Mouse (Mus musculus) urinary bladder, postnatal 0 days (tissue): ENCODE measurements around the gene Prpf8. TPM values are rescaled to one million over a fixed set of nuclear protein-coding genes. Genes with fewer than 3 reads are reported as not detected.

Source experiments
- microRNA counts: library from miRNA; unstranded; fragments of <30 nt; microRNA quantifications from one replicate; lab custom pipeline; 2016
- microRNA-seq: library from miRNA; unstranded; fragments of <30 nt; microRNA quantifications from one replicate; pipeline ENCODE4, GENCODE M21; 2016
- polyA plus RNA-seq: library from polyadenylated mRNA; unstranded; fragments of >200 nt; fragmentation: Nextera tagmentation; extraction: Ambion mirVana; gene quantifications from 2 replicates; pipeline ENCODE4 v1.2.1, GENCODE M21; 2015

Gene Prpf8
- 18.4 and 19.3 TPM in 2 replicates for polyA plus RNA-seq

DNA sequence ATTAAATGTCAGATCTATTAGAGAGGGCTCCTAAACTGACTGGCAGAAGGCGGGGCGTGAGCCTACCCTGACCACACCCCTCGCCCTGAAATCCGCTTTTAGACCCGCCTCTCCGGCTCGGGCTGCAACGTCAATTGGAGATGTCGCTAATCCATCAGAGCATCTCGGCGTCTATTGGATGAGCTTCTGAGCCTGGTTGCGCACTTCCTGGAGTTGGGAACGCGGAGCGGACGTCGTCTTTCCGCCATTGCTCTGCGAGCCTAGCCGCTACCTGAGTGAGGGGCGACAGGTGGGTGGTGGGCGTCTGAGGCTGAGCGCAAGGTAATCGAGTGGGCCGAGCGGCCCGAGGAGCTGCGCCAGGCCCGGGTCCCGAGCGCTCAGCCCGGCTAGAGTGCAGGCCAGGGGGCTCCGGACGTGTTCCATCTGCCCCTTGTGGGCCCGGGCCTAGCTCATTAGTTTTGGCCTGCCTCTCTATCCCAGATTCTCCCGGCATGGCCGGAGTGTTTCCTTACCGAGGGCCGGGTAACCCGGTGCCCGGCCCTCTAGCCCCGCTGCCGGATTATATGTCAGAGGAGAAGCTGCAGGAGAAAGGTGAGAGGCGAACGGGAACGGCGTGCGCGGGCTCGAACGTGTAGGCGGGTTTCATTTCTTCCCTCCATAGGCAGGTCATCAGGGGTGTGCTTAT lies at the start of gene Prpf8:
Gene Prpf8, plus strand, starts transcription at position 216 of the 685 bp plus-strand sequence.

DNA sequence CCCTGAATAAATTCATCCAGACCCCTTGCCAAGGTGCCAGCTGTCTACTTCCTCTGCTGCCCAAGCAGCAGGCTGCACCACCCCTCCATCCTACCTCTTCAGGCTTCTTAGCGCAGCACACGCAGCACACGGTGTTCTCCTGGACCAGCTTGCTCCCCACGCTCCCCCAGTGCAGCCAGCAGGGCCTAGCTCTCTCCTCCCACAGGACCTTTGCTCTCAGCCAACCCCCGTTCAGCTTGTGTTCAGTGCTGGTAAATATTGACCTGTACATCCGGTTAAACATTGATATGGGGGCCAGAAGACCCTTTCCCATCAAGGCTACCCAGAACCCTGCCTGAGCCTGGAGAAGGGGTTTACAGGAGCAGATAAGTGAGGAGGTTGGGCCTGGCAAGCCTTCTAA lies 47.3 kb upstream of the Prpf8 start, which contains the start of gene Serpinf2:
Gene Serpinf2, minus strand, starts transcription at position 229 of the 400 bp plus-strand sequence.

DNA sequence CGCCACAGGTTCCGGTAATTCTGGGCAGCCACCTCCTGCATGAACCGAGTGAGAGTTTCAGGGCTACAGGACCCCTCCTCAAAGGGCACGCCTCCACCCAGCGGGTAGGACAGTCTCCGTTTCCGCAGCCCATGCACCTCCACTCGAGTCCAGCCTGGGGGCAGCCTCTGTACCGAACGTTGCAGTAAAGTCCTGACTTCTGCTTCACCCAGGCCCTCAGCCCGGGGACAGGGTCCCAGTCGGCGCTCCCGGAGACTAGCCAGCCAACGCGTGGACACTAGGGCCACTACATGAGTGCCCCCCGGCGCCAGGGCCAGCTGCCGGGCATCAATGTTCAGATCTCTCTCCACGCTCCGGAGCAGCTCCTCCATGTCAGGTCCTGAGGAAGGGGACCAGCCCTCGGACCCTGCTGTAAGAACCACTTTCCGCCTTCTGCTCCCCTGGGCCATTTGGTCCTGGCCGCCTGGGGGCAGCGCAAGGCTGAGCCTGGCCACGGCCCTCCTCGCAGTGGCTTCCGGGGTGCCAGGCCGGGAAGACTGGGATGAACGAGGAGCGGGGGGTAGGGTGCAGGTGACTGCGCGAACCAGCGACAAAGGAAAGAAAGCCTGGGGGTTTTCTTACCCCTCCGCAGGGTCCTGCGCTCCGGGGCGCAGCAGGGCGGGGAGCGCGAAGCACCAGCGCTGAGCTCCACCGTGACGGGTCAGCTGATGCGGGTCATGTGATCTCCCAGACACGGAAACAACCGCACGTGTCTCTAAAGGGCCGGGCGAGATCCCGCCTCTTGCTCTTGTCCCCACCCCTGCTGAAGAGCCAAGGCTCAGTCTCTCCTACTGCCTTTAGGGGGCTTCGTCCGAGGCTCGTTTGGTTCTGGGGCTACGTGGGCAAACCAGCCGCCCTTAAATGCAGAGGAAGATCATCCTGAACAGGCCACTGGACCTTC lies 32.4 kb upstream of the Prpf8 start, which contains the start of gene Wdr81:
Gene Wdr81, minus strand, starts transcription at position 727 of the 940 bp plus-strand sequence.

DNA sequence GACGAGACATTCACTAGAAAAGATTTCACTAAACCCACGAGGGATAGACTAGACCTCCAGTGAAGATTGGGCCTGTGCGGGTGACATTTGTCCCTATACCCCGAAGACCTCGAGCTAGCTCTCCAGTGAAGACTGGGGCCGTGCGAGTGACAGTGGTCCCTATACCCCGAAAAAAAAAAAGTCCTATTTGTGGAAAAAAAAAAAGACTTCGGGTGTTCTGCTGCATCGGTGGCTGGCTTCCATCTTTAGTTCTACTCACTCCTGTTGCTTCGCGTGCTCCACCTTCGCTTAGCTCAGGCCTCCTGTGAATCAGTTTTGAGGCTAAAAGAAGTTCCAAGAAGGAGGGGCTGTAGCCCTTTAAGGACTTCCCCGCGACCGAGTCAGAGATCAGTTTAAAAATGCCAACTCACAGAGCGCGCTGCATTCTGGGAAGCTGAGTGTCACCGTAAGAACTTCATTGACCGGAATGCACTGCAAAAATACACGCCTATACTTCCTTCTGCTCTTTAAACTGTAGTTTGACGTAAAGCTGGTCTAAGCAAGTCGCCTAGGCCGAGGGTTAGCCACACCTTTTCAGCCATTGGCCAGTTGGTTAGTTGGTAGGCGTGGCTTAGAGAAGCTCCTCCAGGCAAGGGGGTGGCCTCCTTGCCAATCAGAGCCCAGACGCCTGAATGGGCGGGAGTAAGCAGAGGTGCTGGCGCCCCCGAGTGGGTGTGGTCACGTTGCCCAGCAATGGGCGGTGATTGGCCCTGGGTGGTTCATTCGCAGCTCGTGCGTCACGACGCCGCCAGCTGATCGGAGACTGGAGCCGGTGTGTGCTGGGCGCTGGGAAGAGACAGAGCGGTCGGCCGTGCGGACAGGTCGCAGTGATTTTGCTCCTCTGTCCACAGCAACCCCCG lies 25.5 kb upstream of the Prpf8 start, which contains the start of gene Tlcd2:
Gene Tlcd2, plus strand, starts transcription at position 872 of the 899 bp plus-strand sequence.

DNA sequence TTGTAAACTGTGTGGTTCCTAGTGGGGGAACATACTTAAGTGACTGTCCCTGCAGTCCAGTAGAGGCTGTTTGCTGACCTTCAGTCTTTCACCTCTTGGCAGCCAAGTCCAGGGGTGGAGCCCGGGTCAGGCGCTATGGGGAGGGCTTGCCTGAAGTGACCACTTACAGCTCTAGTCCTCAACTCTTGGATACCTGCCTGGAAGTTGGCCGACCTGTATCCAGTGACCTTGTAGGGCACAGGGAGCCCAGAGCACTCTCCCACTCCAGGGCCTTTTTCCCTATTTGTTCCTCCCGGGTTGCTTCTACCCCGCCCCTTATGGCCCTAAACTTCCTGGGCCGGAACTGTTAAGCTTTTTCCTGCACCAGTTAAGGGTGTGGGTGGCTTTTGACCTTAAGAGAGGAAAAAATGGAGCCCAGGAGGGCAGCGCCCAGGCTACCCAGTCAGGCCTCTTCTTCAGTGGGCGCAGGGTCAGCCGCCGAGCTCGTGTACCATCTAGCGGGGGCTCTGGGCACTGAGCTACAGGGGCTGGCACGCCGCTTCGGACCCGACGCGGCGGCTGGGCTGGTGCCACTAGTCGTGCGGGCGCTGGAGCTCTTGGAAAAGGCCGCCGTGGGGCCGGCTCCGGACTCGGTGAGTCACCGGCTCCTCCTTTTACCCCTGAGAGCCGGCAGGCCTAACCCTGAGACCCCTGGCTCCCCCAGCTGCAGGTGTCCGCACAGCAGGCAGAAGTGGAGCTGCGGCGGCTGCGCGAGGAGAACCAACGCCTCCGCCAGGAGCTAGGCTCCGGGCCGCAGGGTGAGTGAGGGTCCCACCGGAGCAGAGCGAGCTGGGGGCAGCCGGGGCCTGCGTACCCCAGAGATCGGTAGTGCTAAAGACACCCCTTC lies 23.4 kb downstream of the Prpf8 start, which contains the start of gene Rilp:
Gene Rilp, plus strand, starts transcription at position 354 of the 886 bp plus-strand sequence.

DNA sequence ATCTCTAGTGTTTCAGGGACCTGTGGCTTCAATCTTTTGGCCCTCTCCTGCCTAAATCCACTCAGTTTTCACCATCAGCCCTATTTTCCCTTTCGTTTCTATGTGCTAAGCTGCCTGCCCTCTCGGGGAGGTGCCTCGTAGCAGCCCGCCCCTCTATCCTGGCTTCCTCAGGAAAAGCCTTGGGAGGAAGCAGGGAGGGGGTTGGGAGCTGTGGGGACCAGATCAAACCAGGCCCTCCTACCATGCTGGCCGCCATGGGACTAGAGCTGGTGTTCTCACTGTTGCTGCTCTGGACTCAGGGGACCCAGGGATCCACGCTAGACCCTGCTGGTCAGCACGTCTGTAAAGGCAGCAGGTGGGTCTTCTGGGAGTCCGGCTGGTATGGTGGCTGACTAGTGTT lies 26.7 kb downstream of the Prpf8 start, which contains the start of gene Scarf1:
Gene Scarf1, plus strand, starts transcription at position 205 of the 400 bp plus-strand sequence.

DNA sequence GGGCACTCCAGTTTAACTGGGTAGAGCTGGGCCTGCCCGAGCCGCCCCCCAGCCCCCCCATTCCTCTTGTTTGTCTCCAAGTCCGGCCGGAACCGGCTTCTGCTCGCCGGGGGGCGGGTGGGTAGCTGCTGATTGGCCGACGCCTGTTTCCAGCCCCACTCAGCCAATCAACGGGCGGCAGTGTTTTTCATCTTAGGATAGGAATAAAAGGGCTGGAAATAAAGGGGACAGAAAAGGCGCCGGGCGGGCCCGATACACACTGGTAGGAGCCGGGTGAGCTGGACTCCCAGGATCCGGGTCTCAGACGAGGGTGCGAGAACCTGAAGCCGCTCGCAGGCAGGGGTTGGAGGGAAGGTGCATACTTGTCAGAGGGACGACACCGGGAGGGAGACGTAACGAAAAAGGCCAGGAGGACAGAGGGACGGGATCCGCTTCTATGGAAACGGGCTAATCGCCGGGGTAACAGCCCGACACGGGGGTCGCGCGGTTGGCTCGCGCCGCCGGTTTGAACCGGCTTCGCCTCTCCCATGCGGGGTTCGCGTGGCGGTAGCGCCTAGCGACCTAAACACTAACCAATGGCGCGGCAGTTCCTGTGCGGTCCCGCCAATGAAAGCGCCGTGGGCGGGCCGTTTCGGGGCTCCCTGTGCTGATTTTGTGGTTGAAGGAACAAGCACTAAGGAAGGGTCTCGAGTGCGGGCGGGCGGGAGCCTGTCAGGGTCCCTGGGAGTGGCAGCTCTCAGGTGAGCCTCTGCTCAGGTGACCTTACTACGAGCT lies 45.0 kb downstream of the Prpf8 start, which contains the start of gene Slc43a2:
Gene Slc43a2, plus strand, starts transcription at position 226 of the 774 bp plus-strand sequence.

MicroRNA genes within 50 kb of the gene (microRNA counts, 519-probe panel; counts per million panel counts)
- microRNA mmu-miR-22 (lab: Ali Mortazavi, UCI): 5,697 counts per million, percentile 98 among the panel's probes with 10 or more counts

Small RNA genes within 50 kb of the gene (microRNA-seq; reads per million reads assigned to microRNA genes)
- gene Mir22 (49,453 reads per million, percentile 99 among the genes with 10 or more reads in this experiment), gene Mir3971 (not detected)

Other genes with a start within 250 kb of the Prpf8 start
- gene Rpa1, start 138.5 kb upstream of the Prpf8 start, polyA plus RNA-seq: 95.4 and 102 TPM in 2 replicates
- gene Smyd4, start 138.4 kb upstream of the Prpf8 start, polyA plus RNA-seq: 11.2 and 11.3 TPM in 2 replicates
- 168 and 180 TPM in 2 replicates for gene Serpinf1, start 64.1 kb upstream of the Prpf8 start, polyA plus RNA-seq
- gene Serpinf2, start 47.2 kb upstream of the Prpf8 start, polyA plus RNA-seq: 0.21 and 0.57 TPM in 2 replicates
- gene Wdr81, start 32.1 kb upstream of the Prpf8 start, polyA plus RNA-seq: 3.1 and 3.6 TPM in 2 replicates
- 20.0 and 24.6 TPM in 2 replicates for gene Tlcd2, start 25.1 kb upstream of the Prpf8 start, polyA plus RNA-seq
- gene Rilp, start 23.3 kb downstream of the Prpf8 start, polyA plus RNA-seq: 3.8 and 4.4 TPM in 2 replicates
- 2.7 and 3.2 TPM in 2 replicates for gene Scarf1, start 26.7 kb downstream of the Prpf8 start, polyA plus RNA-seq
- gene Slc43a2, start 44.9 kb downstream of the Prpf8 start, polyA plus RNA-seq: 3.7 and 4.3 TPM in 2 replicates
- 110 and 112 TPM in 2 replicates for gene Pitpna, start 101.3 kb downstream of the Prpf8 start, polyA plus RNA-seq
- gene Inpp5k, start 144.2 kb downstream of the Prpf8 start, polyA plus RNA-seq: 18.8 and 22.6 TPM in 2 replicates
- 108 and 141 TPM in 2 replicates for gene Myo1c, start 163.7 kb downstream of the Prpf8 start, polyA plus RNA-seq
- gene Crk, start 192.4 kb downstream of the Prpf8 start, polyA plus RNA-seq: 86.8 and 101 TPM in 2 replicates
- 414 and 511 TPM in 2 replicates for gene Ywhae, start 246.1 kb downstream of the Prpf8 start, polyA plus RNA-seq